Mouse (Mus musculus): ENCODE results near the gene Efcab6. TPM values are rescaled to one million over a fixed set of nuclear protein-coding genes. Genes with fewer than 3 reads are reported as not detected.

Efcab6 gene
- polyA plus RNA-seq, 1 experiment from 2014 or later: not detected

GRCm38 (mm10) chr15:84086775-84087174 is 21.6 kb upstream of the Efcab6 start:
- WGBS (ENCODE audit: insufficient replicate concordance): 39% methylated on average over 9 of the region's 9 CpGs
- no peaks in the 10 kb centered on the region for H3K4me1 ChIP-seq (ENCODE audit: control insufficient read depth, low read depth, low read length)
- H3K36me3 ChIP-seq (ENCODE audit: control insufficient read depth, insufficient read depth): no peaks in the 10 kb centered on the region
- no peak overlapping the region for H3K9ac ChIP-seq (ENCODE audit: low read depth, low read length)
- no peak overlapping the region for H3K4me2 ChIP-seq (ENCODE audit: low read depth, low read length)
- H3K27me3 ChIP-seq (ENCODE audit: control insufficient read depth, insufficient read depth, low read depth, low read length): no peaks in the 10 kb centered on the region
- H3K9me3 ChIP-seq (replicated peaks; ENCODE audit: control insufficient read depth, low read length): no peaks in the 10 kb centered on the region
- no peak for ATAC-seq (ENCODE audit: low read depth)
- H3K27ac ChIP-seq (ENCODE audit: low read length): no peak overlapping the region
- no peak overlapping the region for H3K4me3 ChIP-seq (ENCODE audit: low read depth, low read length)

DNA sequence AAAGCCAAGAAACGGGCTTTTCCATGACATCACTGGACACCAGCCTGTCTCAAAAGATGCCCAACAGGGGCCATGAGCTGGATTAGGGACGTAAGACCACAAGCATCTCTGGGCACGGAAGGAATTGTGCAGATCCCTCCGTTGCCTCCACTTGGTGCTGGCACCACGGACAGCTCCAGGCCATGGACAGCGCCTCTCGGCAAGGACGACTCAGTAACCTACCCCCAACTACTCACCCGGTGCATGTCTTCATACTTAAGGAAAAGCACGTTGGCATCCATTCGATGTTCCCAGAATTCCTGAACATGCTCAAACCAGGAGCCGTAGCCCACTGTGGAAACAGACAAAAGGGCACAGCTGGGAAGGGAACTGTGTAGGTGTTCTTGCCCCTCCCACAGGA is 21.2 kb upstream of the Efcab6 start:
- H3K9me3 ChIP-seq (replicated peaks; ENCODE audit: control insufficient read depth, low read length): no peaks in the 10 kb centered on the region
- ATAC-seq (ENCODE audit: low read depth): no peak
- H3K4me3 ChIP-seq (ENCODE audit: low read depth, low read length): no peak overlapping the region
- H3K27ac ChIP-seq (ENCODE audit: low read length): no peak overlapping the region
- 27% methylated on average over 12 of the region's 12 CpGs for WGBS (ENCODE audit: insufficient replicate concordance)
- H3K4me2 ChIP-seq (ENCODE audit: low read depth, low read length): no peak overlapping the region
- no peaks in the 10 kb centered on the region for H3K27me3 ChIP-seq (ENCODE audit: control insufficient read depth, insufficient read depth, low read depth, low read length)
- H3K4me1 ChIP-seq (ENCODE audit: control insufficient read depth, low read depth, low read length): no peaks in the 10 kb centered on the region
- H3K36me3 ChIP-seq (ENCODE audit: control insufficient read depth, insufficient read depth): no peaks in the 10 kb centered on the region
- no peak overlapping the region for H3K9ac ChIP-seq (ENCODE audit: low read depth, low read length)

DNA sequence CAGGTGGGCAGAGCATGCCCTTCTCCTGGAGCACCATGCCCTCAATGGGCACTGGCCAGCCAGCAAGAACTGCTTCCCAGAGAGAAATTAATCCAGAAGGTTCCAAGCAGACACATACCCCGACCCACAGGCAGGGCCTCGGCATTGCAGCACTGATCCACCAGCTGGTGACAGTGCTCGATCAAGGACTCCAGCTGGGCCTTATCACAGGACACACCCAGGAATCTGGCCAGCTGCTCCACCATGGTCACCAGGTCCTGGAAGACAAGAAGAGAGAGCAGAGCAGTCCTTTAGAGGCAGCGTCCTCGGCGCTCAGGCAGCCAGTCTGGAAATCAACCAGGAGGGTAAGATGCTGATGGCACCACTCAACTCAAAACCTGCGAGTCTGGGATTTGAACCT is 14.9 kb upstream of the Efcab6 start:
- Histone ChIP-seq H3K27ac (ENCODE audit: low read length) (no peak overlapping the region), H3K4me2 (ENCODE audit: low read depth, low read length) (no peak overlapping the region), H3K4me1 (ENCODE audit: control insufficient read depth, low read depth, low read length) (no peaks in the 10 kb centered on the region), H3K4me3 (ENCODE audit: low read depth, low read length) (no peak overlapping the region), H3K36me3 (ENCODE audit: control insufficient read depth, insufficient read depth) (no peaks in the 10 kb centered on the region), H3K9me3 (replicated peaks; ENCODE audit: control insufficient read depth, low read length) (no peaks in the 10 kb centered on the region), H3K9ac (ENCODE audit: low read depth, low read length) (no peak overlapping the region), H3K27me3 (ENCODE audit: control insufficient read depth, insufficient read depth, low read depth, low read length) (peaks cover 1% of the 10 kb centered on the region; the same call in 1 of the 2 replicates)
- ATAC-seq (ENCODE audit: low read depth): no peak
- WGBS (ENCODE audit: insufficient replicate concordance): 50% methylated on average over 7 of the region's 7 CpGs

GRCm38 (mm10) chr15:84079519-84079918 is 14.3 kb upstream of the Efcab6 start:
- Histone ChIP-seq H3K27me3 (ENCODE audit: control insufficient read depth, insufficient read depth, low read depth, low read length) (peaks cover 4% of the 10 kb centered on the region), H3K4me1 (ENCODE audit: control insufficient read depth, low read depth, low read length) (no peaks in the 10 kb centered on the region), H3K4me3 (ENCODE audit: low read depth, low read length) (no peak overlapping the region), H3K9ac (ENCODE audit: low read depth, low read length) (no peak overlapping the region), H3K27ac (ENCODE audit: low read length) (no peak overlapping the region), H3K36me3 (ENCODE audit: control insufficient read depth, insufficient read depth) (no peaks in the 10 kb centered on the region), H3K9me3 (replicated peaks; ENCODE audit: control insufficient read depth, low read length) (no peaks in the 10 kb centered on the region), H3K4me2 (ENCODE audit: low read depth, low read length) (no peak overlapping the region)
- ATAC-seq (ENCODE audit: low read depth): no peak
- 70% methylated on average over 2 of the region's 2 CpGs for WGBS (ENCODE audit: insufficient replicate concordance)

DNA sequence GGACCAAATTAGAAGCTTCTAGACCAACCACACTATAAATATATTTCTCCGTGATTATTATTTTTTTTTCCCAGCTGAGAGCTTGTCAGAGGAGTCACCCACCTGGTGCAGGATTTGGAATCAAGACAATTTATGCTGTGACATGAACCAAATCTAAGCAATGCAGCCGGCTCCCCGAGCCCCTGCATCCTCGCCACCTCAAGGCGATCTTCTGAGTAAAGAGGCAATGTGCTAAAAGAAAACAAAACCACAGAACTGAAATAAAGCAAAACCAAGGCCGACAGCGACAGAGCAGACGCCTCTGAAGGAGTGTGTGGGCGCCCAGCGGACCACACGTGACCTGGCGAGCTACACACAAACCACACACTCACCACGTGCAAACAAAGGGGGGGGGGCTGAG is 13.5 kb upstream of the Efcab6 start:
- ATAC-seq (ENCODE audit: low read depth): no peak
- H3K4me3 ChIP-seq (ENCODE audit: low read depth, low read length): no peak overlapping the region
- H3K4me2 ChIP-seq (ENCODE audit: low read depth, low read length): no peak overlapping the region
- no peaks in the 10 kb centered on the region for H3K36me3 ChIP-seq (ENCODE audit: control insufficient read depth, insufficient read depth)
- no peaks in the 10 kb centered on the region for H3K9me3 ChIP-seq (replicated peaks; ENCODE audit: control insufficient read depth, low read length)
- no peak overlapping the region for H3K9ac ChIP-seq (ENCODE audit: low read depth, low read length)
- WGBS (ENCODE audit: insufficient replicate concordance): 51% methylated on average over 13 of the region's 13 CpGs
- no peak overlapping the region for H3K27ac ChIP-seq (ENCODE audit: low read length)
- peaks cover 6% of the 10 kb centered on the region for H3K27me3 ChIP-seq (ENCODE audit: control insufficient read depth, insufficient read depth, low read depth, low read length)
- H3K4me1 ChIP-seq (ENCODE audit: control insufficient read depth, low read depth, low read length): no peaks in the 10 kb centered on the region

DNA sequence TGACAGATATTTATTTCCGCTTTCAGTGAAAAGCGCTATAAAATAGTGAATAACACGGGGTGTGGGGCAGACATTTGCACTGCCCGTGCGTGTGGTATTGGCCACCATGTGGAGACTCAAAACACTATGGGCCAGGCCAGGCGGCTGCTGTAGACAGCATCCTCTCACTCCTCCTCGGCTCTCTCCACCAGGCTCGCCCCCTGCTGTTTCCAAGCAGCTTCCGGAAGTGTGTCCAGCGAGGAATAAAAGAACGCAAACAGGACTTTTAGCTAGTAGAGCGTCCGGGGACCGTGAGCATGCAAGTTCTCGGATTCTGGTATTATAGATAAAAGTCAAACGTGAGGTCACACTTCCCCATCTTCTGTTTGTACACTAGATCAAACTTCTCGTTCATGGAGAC is 12.0 kb upstream of the Efcab6 start:
- no peaks in the 10 kb centered on the region for H3K9me3 ChIP-seq (replicated peaks; ENCODE audit: control insufficient read depth, low read length)
- no peaks in the 10 kb centered on the region for H3K36me3 ChIP-seq (ENCODE audit: control insufficient read depth, insufficient read depth)
- no peaks in the 10 kb centered on the region for H3K4me1 ChIP-seq (ENCODE audit: control insufficient read depth, low read depth, low read length)
- no peak overlapping the region for H3K9ac ChIP-seq (ENCODE audit: low read depth, low read length)
- H3K4me2 ChIP-seq (ENCODE audit: low read depth, low read length): no peak overlapping the region
- no peak overlapping the region for H3K4me3 ChIP-seq (ENCODE audit: low read depth, low read length)
- no peak overlapping the region for H3K27ac ChIP-seq (ENCODE audit: low read length)
- peaks cover 6% of the 10 kb centered on the region for H3K27me3 ChIP-seq (ENCODE audit: control insufficient read depth, insufficient read depth, low read depth, low read length)
- no peak for ATAC-seq (ENCODE audit: low read depth)
- 51% methylated on average over 17 of the region's 17 CpGs for WGBS (ENCODE audit: insufficient replicate concordance)

DNA sequence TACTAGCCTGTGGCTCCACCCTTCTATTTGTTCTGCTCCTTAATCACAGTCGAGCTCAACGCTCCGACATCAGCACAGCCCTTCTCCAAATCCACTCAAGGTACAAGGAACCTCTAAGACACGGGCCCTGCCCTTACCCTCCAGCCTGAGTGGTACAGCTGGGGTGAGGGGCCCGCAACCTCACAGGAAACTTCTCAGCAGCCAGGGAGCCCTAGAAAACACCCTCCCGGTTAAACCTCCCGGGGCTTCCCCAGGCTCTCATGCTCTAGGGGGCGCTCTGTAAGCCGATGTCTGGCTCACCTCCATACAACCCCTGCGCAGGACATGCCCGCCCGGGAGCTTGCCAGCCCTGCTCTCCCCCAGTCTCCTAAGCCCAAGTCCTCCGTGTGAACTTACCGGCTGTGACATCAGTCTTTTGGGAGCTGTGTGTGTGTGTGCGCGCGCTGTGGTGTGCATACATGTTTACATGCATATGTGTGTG is 9.6 kb upstream of the Efcab6 start:
- Histone ChIP-seq H3K36me3 (ENCODE audit: control insufficient read depth, insufficient read depth) (no peaks in the 10 kb centered on the region), H3K27ac (ENCODE audit: low read length) (no peak overlapping the region), H3K27me3 (ENCODE audit: control insufficient read depth, insufficient read depth, low read depth, low read length) (peaks cover 22% of the 10 kb centered on the region), H3K9me3 (replicated peaks; ENCODE audit: control insufficient read depth, low read length) (no peaks in the 10 kb centered on the region), H3K4me1 (ENCODE audit: control insufficient read depth, low read depth, low read length) (no peaks in the 10 kb centered on the region), H3K9ac (ENCODE audit: low read depth, low read length) (no peak overlapping the region), H3K4me3 (ENCODE audit: low read depth, low read length) (no peak overlapping the region), H3K4me2 (ENCODE audit: low read depth, low read length) (no peak overlapping the region)
- ATAC-seq (ENCODE audit: low read depth): no peak
- 14% methylated on average over 17 of the region's 17 CpGs for WGBS (ENCODE audit: insufficient replicate concordance)

GRCm38 (mm10) chr15:84073911-84074704 is 8.9 kb upstream of the Efcab6 start:
- H3K36me3 ChIP-seq (ENCODE audit: control insufficient read depth, insufficient read depth): no peaks in the 10 kb centered on the region
- no peak overlapping the region for H3K27ac ChIP-seq (ENCODE audit: low read length)
- H3K4me1 ChIP-seq (ENCODE audit: control insufficient read depth, low read depth, low read length): no peaks in the 10 kb centered on the region
- H3K4me2 ChIP-seq (ENCODE audit: low read depth, low read length): no peak overlapping the region
- WGBS (ENCODE audit: insufficient replicate concordance): 7% methylated on average over 15 of the region's 15 CpGs
- H3K9ac ChIP-seq (ENCODE audit: low read depth, low read length): no peak overlapping the region
- peaks cover 28% of the 10 kb centered on the region for H3K27me3 ChIP-seq (ENCODE audit: control insufficient read depth, insufficient read depth, low read depth, low read length)
- no peak for ATAC-seq (ENCODE audit: low read depth)
- H3K4me3 ChIP-seq (ENCODE audit: low read depth, low read length): no peak overlapping the region
- no peaks in the 10 kb centered on the region for H3K9me3 ChIP-seq (replicated peaks; ENCODE audit: control insufficient read depth, low read length)

DNA sequence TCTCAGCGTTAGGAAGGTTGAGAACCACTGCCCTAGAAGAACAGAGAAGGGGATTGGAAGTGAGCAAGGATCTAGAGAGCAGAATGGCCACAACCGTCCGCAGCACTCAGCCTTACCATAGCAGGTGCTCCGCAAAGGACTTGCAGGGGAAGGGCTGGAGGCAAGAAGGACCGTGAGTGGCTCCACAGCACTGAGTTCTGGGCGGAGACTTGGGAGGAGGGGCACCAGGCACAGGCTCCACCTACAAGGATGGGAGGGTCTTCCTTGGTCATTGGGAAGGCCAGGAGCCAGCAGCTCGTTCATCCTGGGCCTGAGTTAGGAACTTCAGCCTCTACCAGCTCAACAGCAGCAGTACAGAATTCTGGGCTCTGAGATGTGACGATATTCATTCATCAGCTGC is 7.9 kb upstream of the Efcab6 start:
- no peak for ATAC-seq (ENCODE audit: low read depth)
- 20% methylated on average over 8 of the region's 8 CpGs for WGBS (ENCODE audit: insufficient replicate concordance)
- H3K4me1 ChIP-seq (ENCODE audit: control insufficient read depth, low read depth, low read length): no peaks in the 10 kb centered on the region

More for the DNA sequence above, 7.9 kb upstream of the Efcab6 start:
- Histone ChIP-seq H3K4me3 (ENCODE audit: low read depth, low read length) (no peak overlapping the region), H3K27ac (ENCODE audit: low read length) (no peak overlapping the region), H3K27me3 (ENCODE audit: control insufficient read depth, insufficient read depth, low read depth, low read length) (peaks cover 38% of the 10 kb centered on the region), H3K4me2 (ENCODE audit: low read depth, low read length) (no peak overlapping the region), H3K36me3 (ENCODE audit: control insufficient read depth, insufficient read depth) (no peaks in the 10 kb centered on the region), H3K9ac (ENCODE audit: low read depth, low read length) (no peak overlapping the region), H3K9me3 (replicated peaks; ENCODE audit: control insufficient read depth, low read length) (no peaks in the 10 kb centered on the region)
